Mouse (Mus musculus) testis, adult 2 months (tissue): ENCODE data around the gene Calm1. TPM values are rescaled to one million over a fixed set of nuclear protein-coding genes. Genes with fewer than 3 reads are reported as not detected.

Experiments
- H3K27ac ChIP-seq: fragments of 200-500 bp; 2 replicates; pipeline ENCODE4 v1.5.1; 2012; ENCODE audit warnings: low read depth, low read length; ENCODE audit not compliant: control insufficient read depth, insufficient read depth
- H3K27me3 ChIP-seq: fragments of 200-500 bp; 2 replicates; pipeline ENCODE4 v1.6.1; 2012; ENCODE audit warnings: mild to moderate bottlenecking, low read length, moderate library complexity; ENCODE audit not compliant: control insufficient read depth, insufficient read depth
- H3K36me3 ChIP-seq: fragments of 200-500 bp; 2 replicates; pipeline ENCODE4 v1.6.1; 2012; ENCODE audit warnings: mild to moderate bottlenecking, low read length; ENCODE audit not compliant: control insufficient read depth, insufficient read depth
- H3K4me1 ChIP-seq: fragments of 200-500 bp; 2 replicates; pipeline ENCODE4 v1.6.1; 2012; ENCODE audit warnings: low read length; ENCODE audit not compliant: control insufficient read depth, insufficient read depth
- H3K4me3 ChIP-seq: fragments of 200-500 bp; 2 replicates; pipeline ENCODE4 v1.5.1; 2012; ENCODE audit warnings: low read depth, mild to moderate bottlenecking, low read length, moderate library complexity, mixed read lengths; ENCODE audit not compliant: control insufficient read depth
- CTCF ChIP-seq: fragments of 200-500 bp; IDR thresholded peaks from 2 replicates; pipeline ENCODE4 v1.5.1; 2012; ENCODE audit warnings: low read depth, mild to moderate bottlenecking, inconsistent platforms, low read length, moderate library complexity; ENCODE audit not compliant: control insufficient read depth, insufficient read depth, insufficient replicate concordance
- POLR2A ChIP-seq: fragments of 200-500 bp; IDR thresholded peaks from 2 replicates; pipeline ENCODE4 v1.6.1; 2012; ENCODE audit warnings: low read depth, mild to moderate bottlenecking, inconsistent platforms, low read length, moderate library complexity; ENCODE audit not compliant: control insufficient read depth
- polyA plus RNA-seq: library from polyadenylated mRNA; depleted of rRNA; stranded (reverse); fragments of >200 nt; gene quantifications from 2 replicates; pipeline ENCODE4 v1.2.3, GENCODE M21; 2012

Calm1 gene
- polyA plus RNA-seq, 1 experiment = 331 TPM

DNA sequence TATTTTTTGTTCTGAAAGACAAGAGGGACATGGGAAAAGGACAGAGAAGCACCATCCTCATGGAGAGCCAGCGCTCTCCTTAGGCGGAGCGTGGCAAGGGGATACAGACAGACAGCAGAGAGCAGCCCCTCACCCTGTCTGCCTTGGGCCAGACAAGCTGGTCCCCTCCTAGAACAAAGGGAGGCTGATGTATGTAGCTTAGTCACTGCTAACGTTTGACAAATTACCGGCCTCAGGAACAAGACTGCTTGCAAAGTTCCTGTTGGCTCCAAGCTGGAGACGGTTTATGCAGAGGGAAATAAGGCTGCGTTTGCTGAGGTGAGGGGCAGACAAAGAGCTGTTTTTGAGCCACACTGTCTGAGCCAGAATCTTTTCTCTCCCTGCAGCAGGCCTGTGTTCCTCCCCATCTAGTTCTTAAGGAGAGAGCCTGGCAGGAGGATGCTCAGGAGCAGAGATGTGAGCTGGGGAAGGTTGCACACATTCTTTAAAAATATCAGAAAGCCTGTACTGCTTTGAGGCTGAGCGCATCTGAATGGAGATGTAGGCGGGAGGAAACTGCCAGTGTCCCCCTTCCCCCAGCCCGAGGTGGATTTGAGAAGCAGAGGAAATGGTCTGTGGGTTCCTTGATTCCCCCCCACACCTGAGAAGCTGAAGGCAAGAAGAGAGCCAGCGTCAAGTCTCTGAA, 28.9 kb downstream of the Calm1 start:
- no peak for TF ChIP-seq POLR2A
- TF ChIP-seq CTCF = no peak
- Histone ChIP-seq H3K36me3 (no peaks in the 10 kb centered on the region), H3K27ac (no peak overlapping the region), H3K4me1 (no peaks in the 10 kb centered on the region), H3K4me3 (no peak overlapping the region), H3K27me3 (no peaks in the 10 kb centered on the region)

DNA sequence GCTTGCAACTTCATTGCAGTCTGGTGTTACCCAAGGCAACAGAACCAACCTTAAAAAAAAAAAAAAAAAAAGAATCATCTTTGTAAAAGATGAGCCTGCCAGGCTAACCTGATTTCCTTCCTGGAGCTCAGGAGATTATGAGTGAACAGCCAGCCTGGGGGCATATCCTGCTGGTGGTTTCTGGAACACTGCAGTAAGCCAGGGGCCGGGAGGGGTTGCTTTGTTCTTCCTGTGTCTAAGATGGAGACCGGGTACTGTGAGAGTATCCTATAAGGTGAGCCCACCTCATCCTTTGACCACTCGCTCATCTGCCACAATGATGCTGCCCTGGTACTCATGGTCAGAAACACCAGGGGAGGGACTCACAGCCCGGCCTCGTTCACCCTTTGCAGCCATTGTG, 35.0 kb downstream of the Calm1 start:
- no peaks in the 10 kb centered on the region; the same call in 1 of the 2 replicates for H3K4me1 ChIP-seq
- no peaks in the 10 kb centered on the region for H3K27me3 ChIP-seq
- no peak overlapping the region for H3K4me3 ChIP-seq
- TF ChIP-seq CTCF = no peak
- no peak for TF ChIP-seq POLR2A
- no peak overlapping the region for H3K27ac ChIP-seq
- H3K36me3 ChIP-seq = no peaks in the 10 kb centered on the region

DNA sequence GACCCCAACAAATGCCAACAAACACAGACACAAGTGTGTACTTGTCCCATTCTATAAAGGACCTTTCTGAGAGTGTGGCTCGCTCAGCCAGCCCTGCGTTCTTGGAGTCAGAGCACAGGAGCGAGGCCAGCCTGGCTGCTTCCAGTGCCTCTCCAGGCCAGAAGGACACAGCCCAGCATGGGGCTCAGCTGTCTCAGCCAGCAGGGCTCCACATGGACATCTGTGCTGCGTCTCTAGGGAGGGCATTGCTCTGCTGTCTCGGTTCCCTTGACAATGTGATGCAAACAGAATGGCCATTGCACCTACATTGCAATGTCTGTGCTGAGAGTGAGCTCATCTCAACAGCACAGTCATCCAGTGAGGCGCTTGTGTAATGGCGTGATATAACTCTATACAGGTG, 35.7 kb downstream of the Calm1 start:
- Histone ChIP-seq H3K36me3 (no peaks in the 10 kb centered on the region), H3K4me3 (no peak overlapping the region), H3K27ac (no peak overlapping the region), H3K4me1 (no peaks in the 10 kb centered on the region; the same call in 1 of the 2 replicates), H3K27me3 (no peaks in the 10 kb centered on the region)
- TF ChIP-seq POLR2A (no peak), CTCF (no peak)

DNA sequence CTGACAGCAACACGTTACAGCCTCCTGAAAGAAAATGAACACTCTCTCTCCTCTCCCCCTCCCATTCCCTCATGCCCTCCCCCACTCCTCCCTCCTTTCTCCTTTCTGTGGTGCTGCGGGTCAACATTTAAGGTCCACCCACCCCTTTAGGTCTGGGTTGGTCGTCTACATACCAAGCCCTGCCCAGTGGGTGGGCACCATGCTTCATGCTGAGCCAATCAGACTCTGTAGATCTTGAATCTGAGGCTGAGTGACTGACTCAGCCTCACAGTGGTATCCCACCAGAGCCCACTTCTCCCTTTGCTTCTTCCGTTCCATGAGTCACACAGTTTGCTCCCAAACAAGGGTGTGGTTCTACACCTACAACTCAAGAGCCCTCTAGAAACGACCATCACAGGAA, 36.2 kb downstream of the Calm1 start:
- Histone ChIP-seq H3K27me3 (no peaks in the 10 kb centered on the region), H3K4me3 (no peak overlapping the region), H3K27ac (no peak overlapping the region), H3K4me1 (no peaks in the 10 kb centered on the region; the same call in 1 of the 2 replicates), H3K36me3 (no peaks in the 10 kb centered on the region)
- TF ChIP-seq POLR2A = no peak
- TF ChIP-seq CTCF = no peak

DNA sequence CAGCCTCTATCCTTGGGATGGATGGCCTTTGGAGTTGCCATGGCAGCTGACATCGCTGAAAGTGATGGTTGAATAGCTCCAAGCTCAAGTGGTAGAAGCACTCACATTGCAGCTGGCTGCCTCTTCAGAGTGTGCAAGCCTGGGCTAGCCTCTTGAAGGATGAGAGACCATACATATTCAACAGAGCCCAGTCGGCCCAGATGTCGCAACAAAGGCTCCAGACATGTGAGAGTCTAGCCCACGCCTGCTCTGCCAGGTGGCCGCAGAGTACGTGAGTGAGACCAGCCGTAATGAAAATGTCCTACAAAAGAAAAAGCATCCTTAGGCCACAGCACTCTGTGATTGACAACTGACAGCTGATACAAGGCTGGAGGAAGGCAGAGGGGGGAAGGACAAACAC, 40.2 kb downstream of the Calm1 start:
- H3K27ac ChIP-seq = no peak overlapping the region
- H3K27me3 ChIP-seq = no peaks in the 10 kb centered on the region
- TF ChIP-seq CTCF (no peak), POLR2A (no peak)
- no peak overlapping the region for H3K4me3 ChIP-seq
- no peaks in the 10 kb centered on the region for H3K36me3 ChIP-seq
- H3K4me1 ChIP-seq = peaks cover 15% of the 10 kb centered on the region

DNA sequence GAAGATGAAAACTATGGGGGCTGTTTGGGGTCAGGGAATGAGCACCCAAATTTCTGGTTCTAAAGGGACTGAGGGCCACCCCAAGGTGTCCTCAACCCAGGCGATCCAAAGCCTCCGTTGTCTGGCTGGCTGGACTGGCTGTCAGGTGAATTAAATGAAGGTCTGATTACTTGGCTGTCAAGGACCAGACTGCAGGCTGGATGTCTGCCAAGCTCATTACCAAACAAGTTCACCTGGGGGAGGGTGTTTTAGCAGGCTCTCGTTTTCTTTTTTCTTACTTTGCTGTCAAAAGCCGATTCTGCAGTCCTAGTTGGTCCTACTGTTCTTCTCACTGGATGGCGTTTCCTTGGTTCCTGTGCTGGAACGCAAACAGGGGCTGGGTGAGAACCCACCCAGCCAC, 40.6 kb downstream of the Calm1 start:
- Histone ChIP-seq H3K27ac (no peak overlapping the region), H3K4me3 (no peak overlapping the region), H3K4me1 (peaks cover 15% of the 10 kb centered on the region), H3K27me3 (no peaks in the 10 kb centered on the region), H3K36me3 (no peaks in the 10 kb centered on the region)
- no peak for TF ChIP-seq CTCF
- no peak for TF ChIP-seq POLR2A

DNA sequence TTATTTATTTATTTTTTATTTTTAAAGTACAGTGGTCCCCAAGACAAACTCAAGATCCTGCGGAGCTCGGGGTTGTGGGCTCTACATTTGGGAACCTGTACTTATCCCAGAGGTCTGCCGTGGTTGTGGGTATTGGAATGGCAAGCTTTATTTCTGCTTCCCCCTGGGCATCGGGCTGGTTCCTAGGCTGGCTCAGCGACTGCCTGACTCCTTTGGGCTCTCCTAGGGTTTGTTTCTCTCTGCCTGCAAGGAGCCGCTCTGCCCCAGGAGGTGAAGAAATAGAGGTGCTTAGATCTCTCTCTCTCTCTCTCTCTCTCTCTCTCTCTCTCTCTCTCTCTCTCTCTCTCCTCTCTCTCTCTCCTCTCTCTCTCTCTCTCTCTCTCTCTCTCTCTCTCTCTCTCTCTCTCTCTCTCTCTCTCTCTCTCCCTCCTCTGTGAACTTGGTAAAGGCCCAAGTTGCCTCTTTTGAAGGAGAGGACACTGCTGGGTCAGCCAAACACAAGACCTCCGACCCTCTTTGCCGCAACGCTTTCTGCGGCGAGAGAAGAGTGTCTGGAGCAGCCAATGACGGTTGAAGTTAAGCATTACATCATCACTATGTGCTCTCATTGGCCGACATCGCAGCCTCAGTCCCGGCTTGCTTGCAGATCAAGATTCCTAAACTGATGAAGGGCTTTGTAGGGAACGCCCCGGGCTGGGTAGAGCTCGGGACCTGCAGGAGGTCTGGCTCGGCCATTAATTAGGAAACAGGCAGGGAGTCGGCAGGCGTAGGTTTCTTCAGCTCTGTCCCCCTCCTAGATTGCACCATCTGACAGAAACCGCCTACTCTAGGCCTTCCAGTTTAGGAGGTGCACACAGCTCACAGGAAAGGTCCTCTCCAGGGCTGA, 42.9 kb downstream of the Calm1 start:
- no peaks in the 10 kb centered on the region for H3K27me3 ChIP-seq
- H3K4me1 ChIP-seq = peaks cover 15% of the 10 kb centered on the region
- H3K4me3 ChIP-seq = peak overlapping the region; percentile 46
- no peak overlapping the region for H3K27ac ChIP-seq
- H3K36me3 ChIP-seq = no peaks in the 10 kb centered on the region
- no peak for TF ChIP-seq CTCF
- TF ChIP-seq POLR2A = peak; percentile 45; the same call in 1 of the 2 replicates
